Mouse (Mus musculus): ENCODE measurements around the gene Banp. TPM values are rescaled to one million over a fixed set of nuclear protein-coding genes. Genes with fewer than 3 reads are reported as not detected.

Gene Banp
- polyA plus RNA-seq, 1 experiment from 2014 or later = 54.7 TPM

DNA sequence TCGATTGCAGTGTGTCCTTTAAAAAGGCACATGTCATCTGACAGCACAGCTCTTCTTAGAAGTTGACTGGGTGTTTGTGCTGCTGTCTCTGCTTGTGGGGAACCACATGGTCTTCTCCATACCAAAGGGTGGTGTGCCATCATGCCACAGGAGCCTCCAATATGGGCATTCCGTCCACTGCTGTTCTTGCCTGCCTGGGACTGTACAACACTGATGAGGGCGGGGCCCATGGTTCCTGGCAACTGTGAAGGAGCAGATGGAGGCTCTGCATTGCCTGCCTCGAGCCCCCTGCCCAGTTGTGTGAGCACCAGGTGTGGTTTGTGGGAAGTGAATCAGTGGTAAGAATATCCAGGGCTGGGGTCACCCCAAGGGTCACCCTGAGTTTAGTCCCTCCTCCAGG is 73.2 kb downstream of the Banp start:
- 75% methylated on average over 4 of the region's 4 CpGs for WGBS
- no peak for ATAC-seq
- Histone ChIP-seq H3K9ac (ENCODE audit: low read depth, low read length) (no peak overlapping the region), H3K36me3 (ENCODE audit: control insufficient read depth, insufficient read depth, low read length) (peaks cover 24% of the 10 kb centered on the region), H3K27me3 (ENCODE audit: control insufficient read depth, insufficient read depth, low read depth, low read length) (no peaks in the 10 kb centered on the region), H3K27ac (ENCODE audit: low read length) (no peak overlapping the region), H3K4me2 (ENCODE audit: low read length) (no peak overlapping the region), H3K4me3 (ENCODE audit: low read depth, low read length) (no peak overlapping the region), H3K4me1 (ENCODE audit: control insufficient read depth, insufficient read depth, low read length) (0 out of 2 replicates have a peak, but pooled peaks cover 2% of the 10 kb centered on the region), H3K9me3 (replicated peaks; ENCODE audit: control insufficient read depth, low read length, poor library complexity, severe bottlenecking) (no peaks in the 10 kb centered on the region)

DNA sequence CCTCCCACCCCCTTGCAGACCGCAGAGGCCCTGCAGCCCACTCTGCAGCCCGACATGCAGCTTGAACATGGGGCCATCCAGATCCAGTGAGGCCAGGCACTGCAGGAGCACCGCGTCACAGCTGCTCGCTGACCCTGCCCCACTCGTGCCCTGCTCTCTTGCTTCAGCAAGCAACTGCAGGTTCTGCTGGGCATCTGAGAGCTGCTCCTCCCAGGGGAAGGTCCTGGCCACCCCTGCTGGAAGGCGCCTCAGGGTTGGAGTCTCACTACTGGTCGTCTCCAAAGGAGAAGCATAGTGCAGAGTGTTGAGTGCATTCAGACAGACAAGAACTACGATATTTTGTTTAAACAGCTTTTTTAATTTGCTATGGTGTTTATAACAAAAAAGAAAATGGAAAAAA is 76.0 kb downstream of the Banp start:
- H3K27me3 ChIP-seq (ENCODE audit: control insufficient read depth, insufficient read depth, low read depth, low read length) = no peaks in the 10 kb centered on the region
- H3K4me2 ChIP-seq (ENCODE audit: low read length) = no peak overlapping the region
- H3K9ac ChIP-seq (ENCODE audit: low read depth, low read length) = no peak overlapping the region
- no peak overlapping the region for H3K27ac ChIP-seq (ENCODE audit: low read length)
- peaks cover 24% of the 10 kb centered on the region for H3K36me3 ChIP-seq (ENCODE audit: control insufficient read depth, insufficient read depth, low read length)
- peaks cover 2% of the 10 kb centered on the region; the same call in 1 of the 2 replicates for H3K4me1 ChIP-seq (ENCODE audit: control insufficient read depth, insufficient read depth, low read length)
- WGBS = 89% methylated on average over 9 of the region's 9 CpGs
- H3K4me3 ChIP-seq (ENCODE audit: low read depth, low read length) = no peak overlapping the region
- H3K9me3 ChIP-seq (replicated peaks; ENCODE audit: control insufficient read depth, low read length, poor library complexity, severe bottlenecking) = no peaks in the 10 kb centered on the region
- ATAC-seq = no peak

GRCm38 (mm10) chr8:122028116-122028515 is 78.6 kb downstream of the Banp start:
- Histone ChIP-seq H3K9me3 (replicated peaks; ENCODE audit: control insufficient read depth, low read length, poor library complexity, severe bottlenecking) (no peaks in the 10 kb centered on the region), H3K27me3 (ENCODE audit: control insufficient read depth, insufficient read depth, low read depth, low read length) (no peaks in the 10 kb centered on the region), H3K4me1 (ENCODE audit: control insufficient read depth, insufficient read depth, low read length) (peaks cover 6% of the 10 kb centered on the region), H3K27ac (ENCODE audit: low read length) (no peak overlapping the region), H3K36me3 (ENCODE audit: control insufficient read depth, insufficient read depth, low read length) (peaks cover 24% of the 10 kb centered on the region), H3K4me3 (ENCODE audit: low read depth, low read length) (no peak overlapping the region), H3K4me2 (ENCODE audit: low read length) (no peak overlapping the region), H3K9ac (ENCODE audit: low read depth, low read length) (no peak overlapping the region)
- ATAC-seq = no peak
- WGBS = 82% methylated on average over 4 of the region's 4 CpGs

DNA sequence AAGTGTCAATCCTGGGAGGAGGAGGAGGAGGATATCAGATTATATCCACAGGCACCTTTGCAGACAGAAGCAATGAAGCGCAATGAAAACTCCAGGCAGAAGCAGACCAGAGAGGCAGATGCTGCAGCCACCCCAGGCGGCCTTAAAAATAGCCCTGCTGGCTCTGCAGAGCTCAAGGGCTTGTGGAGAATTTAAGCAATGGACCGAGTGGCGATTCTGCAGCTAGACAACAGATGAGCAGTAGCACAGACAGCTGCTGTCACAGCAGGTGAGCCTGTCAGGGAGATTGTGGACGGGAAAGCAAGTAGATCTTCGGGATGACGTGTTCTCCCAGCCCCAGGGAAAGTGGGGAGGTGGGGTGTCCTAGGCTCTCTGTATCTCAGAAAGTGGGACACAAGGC is 81.4 kb downstream of the Banp start:
- Histone ChIP-seq H3K9ac (ENCODE audit: low read depth, low read length) (no peak overlapping the region), H3K4me1 (ENCODE audit: control insufficient read depth, insufficient read depth, low read length) (peaks cover 6% of the 10 kb centered on the region), H3K4me3 (ENCODE audit: low read depth, low read length) (no peak overlapping the region), H3K36me3 (ENCODE audit: control insufficient read depth, insufficient read depth, low read length) (peaks cover 9% of the 10 kb centered on the region), H3K27ac (ENCODE audit: low read length) (no peak overlapping the region), H3K4me2 (ENCODE audit: low read length) (no peak overlapping the region), H3K9me3 (replicated peaks; ENCODE audit: control insufficient read depth, low read length, poor library complexity, severe bottlenecking) (no peaks in the 10 kb centered on the region), H3K27me3 (ENCODE audit: control insufficient read depth, insufficient read depth, low read depth, low read length) (no peaks in the 10 kb centered on the region)
- no peak for ATAC-seq
- 17% methylated on average over 7 of the region's 7 CpGs for WGBS

GRCm38 (mm10) chr8:122032741-122033140 is 83.2 kb downstream of the Banp start:
- H3K9ac ChIP-seq (ENCODE audit: low read depth, low read length) = no peak overlapping the region
- no peak overlapping the region for H3K4me2 ChIP-seq (ENCODE audit: low read length)
- H3K36me3 ChIP-seq (ENCODE audit: control insufficient read depth, insufficient read depth, low read length) = no peaks in the 10 kb centered on the region
- no peaks in the 10 kb centered on the region for H3K9me3 ChIP-seq (replicated peaks; ENCODE audit: control insufficient read depth, low read length, poor library complexity, severe bottlenecking)
- no peak overlapping the region for H3K4me3 ChIP-seq (ENCODE audit: low read depth, low read length)
- ATAC-seq = no peak
- WGBS = 76% methylated on average over 9 of the region's 9 CpGs
- H3K27me3 ChIP-seq (ENCODE audit: control insufficient read depth, insufficient read depth, low read depth, low read length) = no peaks in the 10 kb centered on the region
- peaks cover 6% of the 10 kb centered on the region for H3K4me1 ChIP-seq (ENCODE audit: control insufficient read depth, insufficient read depth, low read length)
- no peak overlapping the region for H3K27ac ChIP-seq (ENCODE audit: low read length)

DNA sequence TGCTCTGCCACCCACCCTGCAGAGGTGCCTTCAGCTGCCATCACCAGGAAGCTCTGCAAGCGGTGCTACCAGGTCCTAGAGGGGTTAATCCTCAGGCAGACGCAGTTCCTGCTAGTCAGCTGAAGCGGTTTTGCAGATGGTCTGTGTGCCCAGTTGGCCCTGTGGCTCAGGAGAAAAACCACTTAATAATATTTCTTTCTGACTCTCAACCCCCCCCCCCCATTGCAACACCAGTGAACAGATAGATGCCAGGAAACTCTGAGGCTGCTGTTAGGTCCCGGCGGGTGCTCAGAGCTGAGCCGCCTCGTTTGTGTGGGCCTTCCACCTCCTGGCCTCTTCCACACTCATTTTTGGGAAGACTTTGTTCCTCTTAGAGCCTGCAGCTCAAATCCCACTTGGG is 86.0 kb downstream of the Banp start:
- Histone ChIP-seq H3K27ac (ENCODE audit: low read length) (no peak overlapping the region), H3K36me3 (ENCODE audit: control insufficient read depth, insufficient read depth, low read length) (no peaks in the 10 kb centered on the region), H3K4me2 (ENCODE audit: low read length) (no peak overlapping the region), H3K4me1 (ENCODE audit: control insufficient read depth, insufficient read depth, low read length) (peaks cover 6% of the 10 kb centered on the region), H3K9me3 (replicated peaks; ENCODE audit: control insufficient read depth, low read length, poor library complexity, severe bottlenecking) (no peaks in the 10 kb centered on the region), H3K4me3 (ENCODE audit: low read depth, low read length) (no peak overlapping the region), H3K9ac (ENCODE audit: low read depth, low read length) (no peak overlapping the region), H3K27me3 (ENCODE audit: control insufficient read depth, insufficient read depth, low read depth, low read length) (no peaks in the 10 kb centered on the region)
- WGBS = 66% methylated on average over 7 of the region's 7 CpGs
- ATAC-seq = no peak

- Histone ChIP-seq H3K4me1 (ENCODE audit: control insufficient read depth, insufficient read depth, low read length) (no peaks in the 10 kb centered on the region), H3K27ac (ENCODE audit: low read length) (no peak overlapping the region), H3K36me3 (ENCODE audit: control insufficient read depth, insufficient read depth, low read length) (no peaks in the 10 kb centered on the region), H3K9ac (ENCODE audit: low read depth, low read length) (no peak overlapping the region), H3K27me3 (ENCODE audit: control insufficient read depth, insufficient read depth, low read depth, low read length) (no peaks in the 10 kb centered on the region), H3K4me2 (ENCODE audit: low read length) (no peak overlapping the region), H3K9me3 (replicated peaks; ENCODE audit: control insufficient read depth, low read length, poor library complexity, severe bottlenecking) (no peaks in the 10 kb centered on the region), H3K4me3 (ENCODE audit: low read depth, low read length) (no peak overlapping the region)
- 84% methylated on average over 6 of the region's 6 CpGs for WGBS
- no peak for ATAC-seq
Observed at GRCm38 (mm10) chr8:122036325-122036724, 86.8 kb downstream of the Banp start.

DNA sequence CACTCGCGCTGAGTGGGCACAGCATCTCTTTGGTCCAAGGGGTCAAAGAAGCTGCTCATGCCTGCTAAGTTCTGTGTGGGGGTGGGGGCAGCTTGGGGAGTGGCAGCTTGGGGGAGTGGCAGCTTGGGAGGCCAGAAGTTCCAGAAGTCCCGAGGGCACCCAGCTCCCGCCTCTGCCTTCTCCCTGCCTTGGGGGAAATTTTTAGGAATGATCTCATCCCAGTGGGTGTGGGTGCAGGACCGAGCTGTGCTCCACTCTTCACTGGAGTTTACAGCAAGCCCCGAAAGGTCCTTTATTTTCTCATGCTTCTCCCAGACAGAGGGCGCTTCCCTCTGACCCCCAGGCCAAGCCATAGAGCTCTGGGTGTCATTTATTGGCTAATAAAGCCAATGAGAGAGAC is 87.7 kb downstream of the Banp start:
- Histone ChIP-seq H3K9ac (ENCODE audit: low read depth, low read length) (no peak overlapping the region), H3K4me2 (ENCODE audit: low read length) (no peak overlapping the region), H3K4me1 (ENCODE audit: control insufficient read depth, insufficient read depth, low read length) (no peaks in the 10 kb centered on the region), H3K36me3 (ENCODE audit: control insufficient read depth, insufficient read depth, low read length) (no peaks in the 10 kb centered on the region), H3K9me3 (replicated peaks; ENCODE audit: control insufficient read depth, low read length, poor library complexity, severe bottlenecking) (no peaks in the 10 kb centered on the region), H3K27ac (ENCODE audit: low read length) (no peak overlapping the region), H3K4me3 (ENCODE audit: low read depth, low read length) (no peak overlapping the region), H3K27me3 (ENCODE audit: control insufficient read depth, insufficient read depth, low read depth, low read length) (no peaks in the 10 kb centered on the region)
- ATAC-seq = no peak
- WGBS = 88% methylated on average over 7 of the region's 7 CpGs

GRCm38 (mm10) chr8:122038076-122038475 is 88.5 kb downstream of the Banp start:
- Histone ChIP-seq H3K27ac (ENCODE audit: low read length) (no peak overlapping the region), H3K4me2 (ENCODE audit: low read length) (no peak overlapping the region), H3K4me1 (ENCODE audit: control insufficient read depth, insufficient read depth, low read length) (no peaks in the 10 kb centered on the region), H3K27me3 (ENCODE audit: control insufficient read depth, insufficient read depth, low read depth, low read length) (no peaks in the 10 kb centered on the region), H3K36me3 (ENCODE audit: control insufficient read depth, insufficient read depth, low read length) (no peaks in the 10 kb centered on the region), H3K9ac (ENCODE audit: low read depth, low read length) (no peak overlapping the region), H3K9me3 (replicated peaks; ENCODE audit: control insufficient read depth, low read length, poor library complexity, severe bottlenecking) (no peaks in the 10 kb centered on the region), H3K4me3 (ENCODE audit: low read depth, low read length) (no peak overlapping the region)
- 89% methylated on average over 6 of the region's 6 CpGs for WGBS
- ATAC-seq = no peak

DNA sequence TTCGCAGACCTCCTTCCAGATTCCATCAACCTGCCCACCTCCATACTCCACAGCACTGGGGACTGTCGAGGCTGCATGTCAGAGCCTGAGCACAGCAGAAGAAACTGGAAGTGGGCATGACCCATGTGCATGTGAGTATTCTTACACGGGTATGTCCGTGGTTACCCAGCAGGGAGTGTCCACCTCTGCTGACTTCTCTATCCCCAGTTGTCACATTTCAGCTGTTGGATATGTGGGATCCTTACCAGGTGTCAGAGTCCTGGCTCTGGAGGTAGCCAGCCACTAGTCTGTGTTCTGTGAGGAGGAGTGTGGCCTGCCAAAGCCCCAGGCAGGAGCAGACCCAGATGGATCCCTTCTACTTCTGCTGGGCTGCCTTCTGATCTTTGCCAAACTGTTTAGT is 89.9 kb downstream of the Banp start:
- Histone ChIP-seq H3K27me3 (ENCODE audit: control insufficient read depth, insufficient read depth, low read depth, low read length) (no peaks in the 10 kb centered on the region), H3K27ac (ENCODE audit: low read length) (no peak overlapping the region), H3K9ac (ENCODE audit: low read depth, low read length) (no peak overlapping the region), H3K4me1 (ENCODE audit: control insufficient read depth, insufficient read depth, low read length) (no peaks in the 10 kb centered on the region), H3K4me3 (ENCODE audit: low read depth, low read length) (no peak overlapping the region), H3K36me3 (ENCODE audit: control insufficient read depth, insufficient read depth, low read length) (no peaks in the 10 kb centered on the region), H3K9me3 (replicated peaks; ENCODE audit: control insufficient read depth, low read length, poor library complexity, severe bottlenecking) (no peaks in the 10 kb centered on the region), H3K4me2 (ENCODE audit: low read length) (no peak overlapping the region)
- no peak for ATAC-seq
- WGBS = 81% methylated on average over 4 of the region's 4 CpGs

Data from midbrain, embryonic 16.5 days (tissue).